Mouse (Mus musculus) pancreas, adult 10 weeks (tissue): ENCODE results near the gene Rasal3. TPM values are rescaled to one million over a fixed set of nuclear protein-coding genes. Genes with fewer than 3 reads are reported as not detected.

Experiments used
- polyA plus RNA-seq: library from polyadenylated mRNA; stranded (reverse); fragments of 350-450 nt; fragmentation: Illumina TruSeq; extraction: RNeasy Lipid Tissue Mini Kit (QIAGEN cat#74804); gene quantifications from one replicate; pipeline ENCODE4 v1.2.3, GENCODE M21; 2015; ENCODE audit warnings: low read depth, low replicate concordance; ENCODE audit not compliant: insufficient read depth

Gene Rasal3
- 1.8 TPM for polyA plus RNA-seq

GRCm38 (mm10) chr17:32403417-32403816 lies at the start of gene Rasal3:
TSS of gene Rasal3 (minus strand) at chr17:32403583.

GRCm38 (mm10) chr17:32452482-32452881 lies 49.1 kb upstream of the Rasal3 start, which contains the start of gene Cyp4f39:
TSS of gene Cyp4f39 (plus strand) at chr17:32452723.

DNA sequence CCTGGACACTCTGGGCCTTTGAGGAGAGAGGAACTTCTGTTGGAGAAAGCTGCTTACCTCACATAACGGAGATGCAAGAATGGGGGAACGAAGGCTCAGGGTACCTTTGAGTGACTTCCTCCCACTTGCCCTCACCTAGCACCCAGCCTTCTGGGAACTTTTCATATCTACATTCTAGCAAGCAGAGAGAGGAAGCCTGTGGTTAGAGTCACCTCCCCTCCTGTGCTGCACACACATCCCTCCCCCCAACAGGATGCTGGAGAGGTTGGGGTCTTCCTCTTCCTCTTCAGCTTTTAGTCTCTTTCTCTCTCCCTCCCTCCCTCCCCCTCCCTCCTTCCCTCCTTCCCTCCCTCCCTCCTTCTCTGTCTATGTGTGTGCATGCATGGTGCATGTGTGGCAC lies 20.7 kb upstream of the Rasal3 start, which contains the start of gene Pglyrp2:
Gene Pglyrp2, minus strand, starts transcription at position 134 of the 400 bp plus-strand sequence.

GRCm38 (mm10) chr17:32389101-32389659 lies 14.2 kb downstream of the Rasal3 start, which contains the start of gene Wiz:
TSS of gene Wiz (minus strand) at chr17:32389439.

DNA sequence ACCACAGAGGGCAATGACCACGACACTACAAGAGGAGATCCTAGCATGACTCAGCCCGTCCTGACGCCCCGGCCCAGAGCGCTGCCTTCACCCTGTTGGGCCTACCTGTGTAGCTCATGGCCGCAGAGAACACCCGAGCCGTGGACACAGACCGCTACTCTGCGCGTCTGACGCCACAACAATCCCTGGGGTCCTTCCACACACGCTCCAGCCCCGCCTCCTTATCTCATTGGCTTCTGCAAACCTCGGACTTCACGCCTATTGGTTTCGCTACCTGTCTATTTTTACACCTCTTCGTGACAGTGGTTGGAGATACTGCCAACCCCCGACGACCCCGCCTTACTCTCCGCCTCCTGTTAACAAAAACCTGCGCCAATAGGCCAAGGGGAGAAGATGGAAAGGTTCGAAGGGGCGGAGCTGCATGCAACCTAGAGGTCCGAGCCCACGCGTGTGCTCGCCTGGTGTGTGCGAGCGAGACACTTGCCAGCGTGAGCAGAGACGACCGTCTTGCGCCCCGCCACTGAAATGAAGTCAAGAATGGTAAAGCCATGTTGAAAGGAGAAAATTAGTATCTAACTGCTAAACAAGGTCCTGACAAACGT lies 52.9 kb downstream of the Rasal3 start, which contains the start of gene Akap8l:
Gene Akap8l, minus strand, starts transcription at position 226 of the 602 bp plus-strand sequence.

Other genes starting within 250 kb of the Rasal3 start
- gene Notch3, start 236.7 kb downstream of the Rasal3 start, polyA plus RNA-seq = 6.5 TPM
- gene Ephx3, start 214.0 kb downstream of the Rasal3 start, polyA plus RNA-seq = 1.5 TPM
- gene Brd4, start 118.9 kb downstream of the Rasal3 start, polyA plus RNA-seq = 15.1 TPM
- gene Akap8, start 82.3 kb downstream of the Rasal3 start, polyA plus RNA-seq = 28.3 TPM
- gene Akap8l, start 53.0 kb downstream of the Rasal3 start, polyA plus RNA-seq = 90.0 TPM
- 8.1 TPM for gene Wiz, start 14.1 kb downstream of the Rasal3 start, polyA plus RNA-seq
- 0.46 TPM for gene Pglyrp2, start 20.6 kb upstream of the Rasal3 start, polyA plus RNA-seq
- 1.4 TPM for gene Cyp4f39, start 49.1 kb upstream of the Rasal3 start, polyA plus RNA-seq
- 4.9 TPM for gene Cyp4f17, start 102.5 kb upstream of the Rasal3 start, polyA plus RNA-seq
- 2.2 TPM for gene Cyp4f16, start 133.0 kb upstream of the Rasal3 start, polyA plus RNA-seq
- gene Cyp4f37, start 217.7 kb upstream of the Rasal3 start, polyA plus RNA-seq = not detected